Mouse (Mus musculus): Measurements from ENCODE around the gene Leng8. TPM values are rescaled to one million over a fixed set of nuclear protein-coding genes. Genes with fewer than 3 reads are reported as not detected.
A peak's percentile ranks its signal among the peaks of the same experiment; 100 is the strongest.

Leng8 gene
- total RNA-seq (2021): 100 to 1,000 TPM; 164 to 177 TPM
- long read RNA-seq, full-length matches to known transcripts: 4 of 84 reads
- long read RNA-seq, partial matches to known transcripts: 70 of 84 reads
- long read RNA-seq, other reads (novel, unspliced or antisense): 10 of 84 reads

GRCm38 (mm10) chr7:4136771-4137531 lies at the start of gene Leng8:
TSS of gene Leng8 (plus strand) at chr7:4137039.
- peak; percentile 98 to 99 for DNase-seq (ENCODE audit: low spot score in 2 of 2)

GRCm38 (mm10) chr7:4087238-4087895 lies 49.5 kb upstream of the Leng8 start:
- no peak for DNase-seq (ENCODE audit: low spot score in 2 of 2)

- DNase-seq (ENCODE audit: low spot score in 2 of 2): no peak
Measured at GRCm38 (mm10) chr7:4087896-4088480, 48.9 kb upstream of the Leng8 start.

- DNase-seq (ENCODE audit: low spot score in 2 of 2): no peak
Measured at GRCm38 (mm10) chr7:4088679-4089078, 48.2 kb upstream of the Leng8 start.

DNA sequence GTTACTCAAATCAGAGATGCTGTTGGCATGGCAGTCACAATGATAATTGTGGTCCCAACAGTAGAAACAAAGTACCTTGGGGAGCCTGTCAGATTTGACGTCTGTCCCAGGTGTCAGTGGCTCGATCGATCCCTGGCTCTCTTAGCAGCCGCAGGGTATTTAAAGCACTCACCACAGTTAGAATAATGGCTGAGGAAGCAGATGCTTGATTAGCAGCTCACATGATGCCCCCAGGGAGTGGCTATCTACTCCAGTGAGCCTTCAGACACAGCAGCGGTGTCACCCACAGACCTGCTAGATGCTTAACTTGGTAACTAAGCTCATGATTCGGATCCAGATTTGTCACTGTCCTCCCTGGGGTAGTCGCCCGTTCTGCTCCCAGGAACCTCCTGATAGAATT lies 45.7 kb upstream of the Leng8 start:
- DNase-seq (ENCODE audit: low spot score in 2 of 2): no peak

GRCm38 (mm10) chr7:4098301-4098700 lies 38.5 kb upstream of the Leng8 start:
- DNase-seq (ENCODE audit: low spot score in 2 of 2): no peak

DNA sequence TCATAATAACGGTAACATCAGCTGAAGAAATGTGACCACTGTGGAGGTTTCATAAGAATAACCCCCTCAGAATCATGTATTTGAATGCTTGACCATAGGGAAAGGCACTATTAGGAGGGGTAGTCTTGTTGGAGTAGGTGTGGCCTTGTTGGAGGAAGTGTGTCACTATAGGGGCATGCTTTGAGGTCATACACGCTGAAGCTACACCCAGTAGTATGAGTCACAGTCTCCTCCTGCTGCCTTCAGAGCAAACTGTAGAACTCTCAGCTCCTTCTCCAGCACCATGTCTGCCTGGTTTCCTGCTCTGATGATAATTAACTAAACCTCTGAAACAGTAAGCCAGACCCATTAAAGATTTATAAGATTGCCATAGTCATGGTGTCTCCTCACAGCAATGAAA lies 38.0 kb upstream of the Leng8 start:
- DNase-seq (ENCODE audit: low spot score in 2 of 2): no peak

DNA sequence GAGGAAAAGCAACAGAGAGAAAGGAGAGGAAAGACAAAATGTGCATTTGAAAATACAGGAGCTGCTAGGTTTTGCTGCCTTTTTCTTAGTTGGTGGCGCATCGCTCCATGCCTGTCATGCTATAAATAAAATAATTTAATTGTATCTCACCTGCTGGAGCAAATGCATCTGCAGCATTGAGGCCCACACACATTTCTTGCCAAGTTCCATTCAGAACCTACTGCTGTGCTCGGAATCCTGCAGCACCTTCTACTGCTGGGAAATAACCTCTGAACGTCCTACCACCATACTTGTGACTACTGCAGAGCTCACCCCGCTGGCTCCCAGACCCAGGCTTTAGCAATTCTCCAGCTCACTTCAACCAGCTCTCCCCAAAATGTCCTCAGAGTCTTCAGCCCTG lies 35.7 kb upstream of the Leng8 start:
- DNase-seq (ENCODE audit: low spot score in 2 of 2): peak in 1 of 2 experiments; percentile 9

DNA sequence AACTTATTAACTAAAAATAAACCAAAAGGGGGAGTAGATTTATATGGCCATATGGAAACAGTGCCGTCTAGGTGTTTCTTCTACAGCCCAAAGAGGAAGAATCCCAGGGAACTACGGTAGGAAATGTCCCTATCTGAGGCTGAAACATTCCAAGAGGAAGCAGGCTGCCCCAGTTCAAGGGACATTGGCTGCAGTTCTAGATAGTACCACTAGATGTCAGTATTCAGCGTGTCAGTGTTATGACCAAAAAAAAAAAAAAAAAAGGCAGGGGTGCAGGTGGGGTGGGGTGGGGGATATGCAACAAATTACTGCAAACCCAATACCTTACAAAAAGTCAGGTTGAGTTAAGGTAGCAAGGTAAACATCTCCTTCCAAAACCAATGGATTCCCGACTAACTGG lies 33.4 kb upstream of the Leng8 start:
- peak in 1 of 2 experiments; percentile 28 for DNase-seq (ENCODE audit: low spot score in 2 of 2)

GRCm38 (mm10) chr7:4111766-4112165 lies 25.1 kb upstream of the Leng8 start:
- DNase-seq (ENCODE audit: low spot score in 2 of 2): peak; percentile 19 to 22

DNA sequence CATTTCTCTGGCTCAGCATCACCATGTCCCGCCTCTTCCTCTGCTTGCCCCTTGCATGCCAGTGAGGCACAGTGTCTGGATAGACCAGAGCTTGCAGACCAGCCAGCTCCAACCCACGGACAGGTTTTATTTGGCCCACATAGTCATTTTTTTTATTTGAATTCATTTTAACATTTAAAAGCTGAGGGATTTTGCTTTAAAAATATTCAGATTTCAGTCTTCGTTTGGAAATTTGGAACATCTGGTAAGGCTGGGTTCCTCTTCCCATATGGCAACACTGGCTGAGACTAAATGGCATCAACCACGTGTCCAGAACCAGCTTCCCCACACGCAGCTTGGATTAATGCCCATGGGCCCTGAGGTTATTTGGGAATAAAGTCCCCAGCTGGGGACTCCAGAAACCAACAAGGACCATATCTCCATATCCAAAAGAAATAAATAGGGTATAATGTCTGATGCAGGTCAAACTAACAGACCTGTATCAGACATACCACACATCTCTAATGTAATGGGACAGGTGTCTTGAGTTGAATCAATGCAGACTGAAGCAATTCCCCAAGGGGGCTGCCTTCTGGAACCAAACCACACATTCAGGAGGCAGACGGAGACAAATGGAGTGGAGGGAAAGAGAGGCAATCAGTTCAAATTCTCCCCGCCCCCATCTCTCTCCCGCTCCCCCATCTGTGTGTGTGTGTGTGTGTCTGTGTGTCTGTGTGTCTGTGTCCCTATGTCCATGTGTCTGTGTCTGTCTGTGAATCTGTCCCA lies 19.6 kb upstream of the Leng8 start:
- DNase-seq (ENCODE audit: low spot score in 2 of 2): peak in 1 of 2 experiments; percentile 35

GRCm38 (mm10) chr7:4119344-4119902 lies 17.4 kb upstream of the Leng8 start, which contains the start of gene Ttyh1:
TSS of gene Ttyh1 (plus strand) at chr7:4119408.
- peak; percentile 78 to 84 for DNase-seq (ENCODE audit: low spot score in 2 of 2)

- peak in 1 of 2 experiments; percentile 62 for DNase-seq (ENCODE audit: low spot score in 2 of 2)
Measured at GRCm38 (mm10) chr7:4119976-4120921, 16.6 kb upstream of the Leng8 start.

GRCm38 (mm10) chr7:4122076-4122768 lies 14.6 kb upstream of the Leng8 start:
- DNase-seq (ENCODE audit: low spot score in 2 of 2): peak in 1 of 2 experiments; percentile 37

- peak in 1 of 2 experiments; percentile 30 for DNase-seq (ENCODE audit: low spot score in 2 of 2)
Measured at GRCm38 (mm10) chr7:4122783-4123182, 14.1 kb upstream of the Leng8 start.

DNA sequence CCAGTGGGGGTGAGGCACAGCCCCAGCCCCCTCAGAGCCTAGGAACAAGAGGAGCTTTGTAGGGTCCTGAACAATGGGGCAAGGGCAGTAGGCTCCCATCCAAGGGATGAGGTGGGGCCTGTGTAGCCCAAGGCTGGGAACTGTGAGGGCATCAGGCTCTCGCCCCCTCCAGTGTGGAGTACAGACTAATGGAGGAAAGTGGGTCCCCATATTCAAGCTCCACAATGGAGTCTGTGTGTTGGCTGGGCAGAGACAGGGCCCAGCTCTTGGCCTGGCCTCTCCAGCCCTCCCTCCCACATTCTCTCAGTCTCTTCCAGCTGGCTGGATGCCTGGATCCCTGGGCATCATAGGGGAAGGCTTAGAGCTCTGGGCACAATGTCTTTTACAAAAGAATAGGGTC lies 13.1 kb upstream of the Leng8 start:
- DNase-seq (ENCODE audit: low spot score in 2 of 2): peak; percentile 85 to 89

- peak; percentile 84 to 85 for DNase-seq (ENCODE audit: low spot score in 2 of 2)
Measured at GRCm38 (mm10) chr7:4124315-4124759, 12.5 kb upstream of the Leng8 start.

DNA sequence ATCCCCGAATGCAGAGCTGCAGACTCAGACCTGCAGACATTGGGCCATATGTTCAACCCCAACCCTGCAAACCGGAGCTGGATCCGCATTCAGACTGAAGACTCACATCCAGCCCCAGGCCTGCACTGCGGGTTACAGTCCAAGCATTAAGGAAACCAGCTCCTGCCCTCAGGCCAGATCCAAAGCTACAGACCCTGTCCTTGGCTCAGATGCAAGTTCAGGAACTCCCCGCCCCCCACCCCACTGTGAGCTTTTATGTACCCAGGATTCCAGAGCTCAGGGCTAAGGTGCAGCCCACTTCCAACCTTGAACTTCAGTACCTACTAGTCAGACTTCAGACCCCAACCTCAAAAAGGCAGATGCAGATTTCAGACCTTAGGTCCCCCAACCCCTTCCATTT lies 12.0 kb upstream of the Leng8 start:
- no peak for DNase-seq (ENCODE audit: low spot score in 2 of 2)

GRCm38 (mm10) chr7:4125306-4125705 lies 11.5 kb upstream of the Leng8 start:
- peak in 1 of 2 experiments; percentile 37 for DNase-seq (ENCODE audit: low spot score in 2 of 2)
